Comparison of ENCODE assay signal across 18 mouse cellular contexts in the genomic region with DNA sequence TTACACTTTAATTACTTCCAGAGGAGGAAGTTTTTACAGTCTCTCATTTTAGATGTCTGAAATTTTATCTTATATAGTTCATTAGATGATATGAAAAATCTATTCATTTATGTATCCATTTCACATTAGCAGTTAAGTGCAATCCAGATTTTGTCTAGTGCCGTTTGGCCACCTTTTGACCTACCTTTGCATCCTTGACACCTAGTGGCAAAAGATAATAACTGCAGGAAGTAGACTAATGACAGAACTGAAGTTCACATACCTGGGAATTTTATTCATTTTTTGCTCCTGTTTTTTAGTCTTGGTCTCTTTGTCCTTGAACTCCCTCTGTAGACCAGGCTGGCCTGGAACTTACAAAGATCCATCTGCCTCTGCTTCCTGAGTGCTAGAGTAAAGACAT. TPM values are rescaled to one million over a fixed set of nuclear protein-coding genes. Genes with fewer than 3 reads are reported as not detected.
DNase-seq lines count a peak whose midpoint lies in the region; ATAC-seq and TF ChIP-seq lines count a peak whose summit lies in the region.
"Had no signal": no experiment of that assay in that cellular context is flagged by ENCODE, and none has a peak within 500 bp of the region (broad histone marks: within the 10 kb centered on the region; RNA-seq: fewer than 3 reads in every experiment).

No protein-coding gene starts in this region.

- peak; percentile 36 for TF ChIP-seq CTCF in left cerebral cortex, adult 2 months (IDR thresholded peaks at IDR 0.05)

- H3K4me3 ChIP-seq in left cerebral cortex, adult 2 months: no peak overlapping the region
- no peak overlapping the region for H3K4me3 ChIP-seq in hindbrain, embryonic 14.5 days (replicated peaks; ENCODE audit: low read length)
- H3K4me3 ChIP-seq: heart, embryonic 10.5 days; liver, embryonic 13.5 days; midbrain, embryonic 12.5 days had no signal

- no peak for DNase-seq in left cerebral cortex, adult 2 months (ENCODE audit: extremely low spot score in 1 of 2, low spot score in 2 of 2)
- no peak for DNase-seq in left cerebral cortex, adult 9 months (ENCODE audit: low spot score in 2 of 2)
- DNase-seq in 3T3-L1 (ENCODE audit: low read depth, low spot score): peak; percentile 25
- DNase-seq in CD4-positive, CD25-positive, alpha-beta regulatory T cell, adult 2 months (ENCODE audit: low read depth, low spot score): peak; percentile 25
- peak; percentile 34 for DNase-seq in ZHBTc4 (ENCODE audit: low read depth, low spot score)
- no peak for DNase-seq in spleen, adult 18-20 months
- no peak for DNase-seq in hindbrain, embryonic 14.5 days (ENCODE audit: low spot score)
- no peak for DNase-seq in right cerebral cortex, adult 18-20 months
- DNase-seq: adrenal gland, postnatal 14 days; cerebellum, adult 9-11 months; gastrocnemius, postnatal 14 days; heart, postnatal 14 days; liver, embryonic 13.5 days; lung, postnatal 36 days had no signal

- no peaks in the 10 kb centered on the region for H3K9me3 ChIP-seq in hindbrain, embryonic 14.5 days (ENCODE audit: control insufficient read depth, low read length)
- H3K9me3 ChIP-seq: heart, embryonic 10.5 days; liver, embryonic 13.5 days; midbrain, embryonic 12.5 days had no signal

- no peaks in the 10 kb centered on the region for H3K4me1 ChIP-seq in hindbrain, embryonic 14.5 days (replicated peaks; ENCODE audit: control insufficient read depth, insufficient read depth, low read length)
- H3K4me1 ChIP-seq: heart, embryonic 10.5 days; midbrain, embryonic 12.5 days had no signal

- ATAC-seq in hindbrain, embryonic 14.5 days (ENCODE audit: low FRiP score): no peak
- ATAC-seq: forebrain, embryonic 16.5 days; inflammation-experienced regulatory T-cells, adult 6 months had no signal

- 69% methylated on average over 1 of the region's 1 CpGs for WGBS in hindbrain, embryonic 14.5 days

- intact Hi-C loops in left cerebral cortex, adult 2 months (cut with DNase I): no loop called here

- no peak overlapping the region for H3K4me2 ChIP-seq in hindbrain, embryonic 14.5 days (replicated peaks)
- H3K4me2 ChIP-seq: liver, embryonic 13.5 days; midbrain, embryonic 12.5 days had no signal

- H3K36me3 ChIP-seq in hindbrain, embryonic 14.5 days (replicated peaks; ENCODE audit: control insufficient read depth, insufficient read depth): peaks cover 62% of the 10 kb centered on the region

- no peak overlapping the region for H3K9ac ChIP-seq in hindbrain, embryonic 14.5 days
- H3K9ac ChIP-seq: midbrain, embryonic 12.5 days had no signal

- H3K27me3 ChIP-seq in hindbrain, embryonic 14.5 days (ENCODE audit: control insufficient read depth, insufficient read depth, low read length): no peaks in the 10 kb centered on the region
- H3K27me3 ChIP-seq: liver, embryonic 13.5 days; midbrain, embryonic 12.5 days had no signal

- no peak overlapping the region for H3K27ac ChIP-seq in left cerebral cortex, adult 2 months
- H3K27ac ChIP-seq in hindbrain, embryonic 14.5 days: no peak overlapping the region
- H3K27ac ChIP-seq: heart, embryonic 10.5 days; midbrain, embryonic 12.5 days had no signal

RNA-seq across cellular contexts. Expression of a gene that starts 15.1 kb away (rescaled TPM):
- total RNA-seq in left cerebral cortex, adult 2 months (2021): 10 to 100 TPM; 45.6 to 48.0 TPM
- 61.6 and 63.6 TPM in 2 replicates for polyA plus RNA-seq in hindbrain, embryonic 14.5 days (2014; fragmentation: Nextera tagmentation; extraction: Ambion mirVana)

RNA-seq across cellular contexts. Expression of a gene that starts 53.3 kb away (rescaled TPM):
- 10 to 100 TPM; 20.0 to 20.5 TPM for total RNA-seq in left cerebral cortex, adult 2 months (2021)
- 8.1 and 10.4 TPM in 2 replicates for polyA plus RNA-seq in hindbrain, embryonic 14.5 days (2014; fragmentation: Nextera tagmentation; extraction: Ambion mirVana)

Comparison
In these comparisons a context has a peak if more than half of its experiments do, and no peak if none do; other contexts are left out.
1. DNase-seq: peak in 3T3-L1 (single experiment), CD4-positive, CD25-positive, alpha-beta regulatory T cell, adult 2 months (single experiment) and ZHBTc4 (single experiment); none in left cerebral cortex, adult 2 months (0 of 2), left cerebral cortex, adult 9 months (0 of 2), spleen, adult 18-20 months (0 of 2), hindbrain, embryonic 14.5 days (single experiment) and right cerebral cortex, adult 18-20 months (single experiment).